Mouse (Mus musculus) hindlimb bud, embryonic 11.5 days (tissue): ENCODE measurements around the gene Eci1.

ENCODE experiments used
- DNase-seq: peaks from one replicate; pipeline ENCODE4 v3.0.0-alpha.2; 2012; ENCODE audit warnings: low read depth, low spot score; ENCODE audit errors: extremely low spot score

The Eci1 gene

DNA sequence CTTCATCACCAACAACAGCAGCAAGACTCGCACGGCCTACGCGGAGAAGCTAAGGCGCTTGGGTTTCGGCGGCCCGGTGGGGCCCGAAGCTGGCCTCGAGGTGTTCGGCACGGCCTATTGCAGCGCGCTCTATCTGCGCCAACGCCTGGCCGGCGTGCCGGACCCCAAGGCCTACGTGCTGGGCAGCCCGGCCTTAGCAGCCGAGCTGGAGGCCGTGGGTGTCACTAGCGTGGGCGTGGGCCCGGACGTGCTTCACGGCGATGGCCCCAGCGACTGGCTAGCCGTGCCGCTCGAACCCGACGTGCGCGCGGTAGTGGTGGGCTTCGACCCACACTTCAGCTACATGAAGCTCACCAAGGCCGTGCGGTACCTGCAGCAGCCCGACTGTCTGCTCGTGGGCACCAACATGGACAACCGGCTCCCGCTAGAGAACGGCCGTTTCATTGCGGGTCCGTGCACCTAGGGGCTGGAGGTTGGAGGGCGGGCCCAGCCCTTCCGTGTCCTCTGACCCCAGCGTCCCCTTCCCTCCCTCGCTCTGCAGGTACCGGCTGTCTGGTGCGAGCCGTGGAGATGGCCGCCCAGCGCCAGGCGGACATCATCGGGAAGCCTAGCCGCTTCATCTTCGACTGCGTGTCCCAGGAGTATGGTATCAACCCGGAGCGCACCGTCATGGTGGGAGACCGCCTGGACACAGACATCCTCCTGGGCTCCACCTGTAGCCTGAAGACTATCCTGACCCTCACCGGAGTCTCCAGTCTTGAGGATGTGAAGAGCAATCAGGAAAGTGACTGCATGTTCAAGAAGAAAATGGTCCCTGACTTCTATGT, 44.5 kb downstream of the Eci1 start:
- no peak for DNase-seq

DNA sequence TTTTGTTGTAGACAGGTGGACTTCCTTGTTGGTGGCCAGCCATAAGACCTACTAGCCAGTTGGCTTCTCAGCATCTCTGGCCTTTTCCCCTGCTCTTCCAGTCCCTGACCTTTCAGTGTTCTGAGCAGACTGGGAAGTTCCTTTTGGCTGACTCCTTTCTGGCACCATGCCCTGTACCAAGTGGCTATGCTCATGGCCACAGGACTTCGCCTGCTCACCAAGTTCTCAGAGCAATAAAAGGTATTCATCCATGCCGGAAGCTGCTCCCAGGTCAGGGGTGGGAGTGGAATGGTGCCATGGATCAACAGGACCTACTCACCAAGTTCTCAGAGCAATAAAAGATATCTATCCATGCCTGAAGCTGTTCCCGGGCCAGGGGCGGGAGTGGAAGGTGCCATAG, 46.1 kb downstream of the Eci1 start:
- no peak for DNase-seq

DNA sequence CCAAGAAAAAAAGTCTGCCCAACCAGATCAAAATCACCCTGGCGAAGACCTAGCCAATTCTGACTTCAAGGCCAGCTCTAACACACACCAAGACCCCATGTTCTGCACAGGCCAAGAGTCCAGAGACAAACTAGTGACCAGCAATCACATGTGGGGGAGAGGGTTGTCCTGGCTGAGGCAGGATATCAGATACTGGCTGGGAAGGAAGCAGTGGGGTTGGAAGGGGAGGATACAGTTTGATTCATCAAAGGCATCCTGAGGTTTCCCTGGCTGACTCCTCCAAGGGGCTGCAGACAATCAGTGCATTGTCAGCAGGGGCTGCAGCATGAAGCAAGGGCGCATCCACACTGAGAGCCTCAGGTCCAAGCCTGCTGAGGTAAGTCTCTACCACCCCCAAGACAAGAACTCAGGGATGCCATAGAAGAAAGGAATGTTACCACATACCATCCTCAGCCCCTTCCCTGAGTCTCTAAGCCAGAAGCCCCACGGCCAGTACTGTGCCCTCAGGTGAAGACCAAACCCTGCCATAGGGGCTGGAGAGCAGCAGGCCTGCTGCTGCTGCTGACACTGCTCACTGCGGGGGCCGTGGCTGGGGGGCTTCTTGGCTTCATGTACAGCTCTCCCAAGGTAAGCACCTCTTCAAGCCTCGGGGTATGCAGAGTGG, 47.3 kb downstream of the Eci1 start, which contains the start of gene Bricd5:
TSS of gene Bricd5 (plus strand) at position 273 of the 664 bp plus-strand sequence.
- DNase-seq = no peak

DNA sequence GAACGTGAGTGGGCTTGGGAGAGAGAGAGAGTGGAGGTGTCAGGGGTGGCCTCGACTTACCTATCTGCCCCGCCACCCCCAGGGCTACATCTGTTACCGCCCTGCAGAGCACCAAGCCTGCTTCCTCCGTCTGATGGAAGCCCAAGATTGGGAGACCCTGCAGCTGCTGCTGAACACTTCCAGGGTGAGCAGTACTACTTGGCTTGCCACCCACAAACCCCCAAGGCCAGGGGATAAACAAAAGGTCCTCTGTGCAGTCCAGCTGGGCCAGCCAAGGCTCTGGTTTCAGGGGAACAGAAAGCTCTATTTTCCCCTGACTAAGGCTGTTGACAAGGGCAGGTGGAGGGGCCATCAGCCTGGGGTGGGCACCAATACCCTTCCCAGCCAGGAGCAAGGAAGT, 48.1 kb downstream of the Eci1 start:
- DNase-seq = no peak

DNA sequence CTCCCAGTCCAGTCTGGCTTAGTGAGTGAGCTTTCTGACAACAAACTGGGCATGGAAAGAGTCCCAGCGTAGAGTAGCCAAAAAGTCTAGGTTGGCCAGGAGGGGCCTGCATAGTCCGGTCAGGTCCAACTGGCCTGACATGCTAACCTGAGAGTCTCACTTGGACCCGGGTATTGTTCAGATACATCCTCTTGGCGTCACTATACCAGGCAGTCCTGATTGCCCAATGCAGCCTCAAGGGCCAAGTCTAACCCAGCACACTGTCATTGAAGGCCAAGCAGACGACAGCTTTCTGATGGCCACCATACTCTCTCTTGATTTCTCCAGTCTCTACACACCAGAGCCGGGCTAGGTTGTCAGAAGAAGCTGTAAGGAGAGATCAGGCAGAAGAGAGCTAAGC, 49.1 kb downstream of the Eci1 start:
- DNase-seq = no peak

DNA sequence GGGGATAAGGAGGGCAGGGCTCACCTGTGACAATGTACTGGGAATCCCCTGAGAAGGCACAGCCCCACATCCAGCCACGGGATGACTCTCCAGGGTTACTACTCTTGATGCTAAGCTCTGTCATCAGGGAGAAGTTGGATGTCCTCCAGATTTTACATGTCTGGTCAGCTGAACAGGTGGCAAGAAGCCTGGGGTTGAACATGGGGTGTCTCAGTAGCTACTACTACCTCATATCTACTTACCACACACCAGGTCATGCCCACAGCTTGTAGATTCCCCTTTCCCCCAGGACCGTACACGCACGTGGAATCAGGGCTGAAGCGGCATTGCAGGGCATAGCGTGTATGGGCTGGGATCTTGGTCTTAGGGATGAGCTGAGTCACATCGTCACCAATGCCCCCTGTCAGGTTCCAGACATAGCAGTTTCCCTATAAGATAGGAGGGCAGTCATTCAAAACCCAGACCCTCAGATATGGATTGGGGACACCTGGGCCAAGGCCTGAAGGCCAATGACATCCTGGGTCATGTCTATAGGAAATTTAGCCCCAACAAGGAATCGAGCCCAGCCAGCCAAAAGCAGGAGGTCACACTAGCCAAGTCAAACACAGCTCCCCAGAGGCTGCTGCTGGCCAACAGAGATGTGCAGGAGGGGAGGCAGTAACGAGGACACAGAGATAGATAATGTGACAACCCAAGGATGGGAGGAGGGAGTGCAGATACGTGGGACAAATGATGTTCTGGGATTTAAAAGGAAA, 49.8 kb downstream of the Eci1 start:
- DNase-seq = no peak

DNA sequence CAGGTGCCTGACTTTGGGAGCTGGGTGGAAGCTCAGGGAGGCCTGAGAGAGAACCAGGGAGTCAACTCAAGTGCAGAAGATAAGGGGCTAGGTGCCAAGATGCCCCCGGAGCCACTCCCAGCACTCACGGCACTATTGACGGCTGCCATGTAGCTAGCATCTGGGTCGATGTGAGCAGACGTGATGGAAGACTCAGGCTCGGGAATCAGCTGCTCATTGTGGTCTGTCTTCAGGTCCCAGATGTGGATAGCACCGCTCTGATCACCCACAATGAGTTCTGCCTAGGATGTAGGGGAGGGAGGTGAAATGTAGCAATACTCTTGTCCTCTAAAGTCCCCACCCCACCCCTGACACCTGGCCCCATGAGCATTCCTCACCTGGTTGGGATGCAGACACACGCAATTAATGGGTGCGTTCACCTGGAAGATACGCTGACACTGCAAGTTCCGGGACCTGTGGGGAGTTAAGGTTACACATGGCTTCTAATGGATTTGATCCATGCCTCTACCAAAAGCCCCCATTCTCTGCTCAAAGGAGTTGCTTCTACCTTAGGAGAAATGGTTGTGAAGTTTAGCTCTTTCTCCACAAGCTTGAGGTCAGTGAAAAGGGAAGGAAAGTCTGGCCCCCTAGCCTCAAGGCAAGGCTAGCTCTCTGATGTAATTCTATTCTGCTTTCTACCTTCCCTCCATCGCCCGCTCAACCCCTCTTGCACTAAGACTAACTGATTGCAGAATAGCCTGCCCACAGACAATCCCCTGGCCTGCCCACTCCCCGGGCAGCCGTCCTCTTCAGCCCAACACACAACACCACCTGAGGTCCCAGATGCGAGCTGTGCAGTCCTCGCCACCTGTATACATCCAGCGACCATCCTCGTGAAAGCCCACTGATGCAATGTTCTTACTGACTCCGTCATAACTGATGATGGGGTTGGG, 50.9 kb downstream of the Eci1 start:
- DNase-seq = no peak

DNA sequence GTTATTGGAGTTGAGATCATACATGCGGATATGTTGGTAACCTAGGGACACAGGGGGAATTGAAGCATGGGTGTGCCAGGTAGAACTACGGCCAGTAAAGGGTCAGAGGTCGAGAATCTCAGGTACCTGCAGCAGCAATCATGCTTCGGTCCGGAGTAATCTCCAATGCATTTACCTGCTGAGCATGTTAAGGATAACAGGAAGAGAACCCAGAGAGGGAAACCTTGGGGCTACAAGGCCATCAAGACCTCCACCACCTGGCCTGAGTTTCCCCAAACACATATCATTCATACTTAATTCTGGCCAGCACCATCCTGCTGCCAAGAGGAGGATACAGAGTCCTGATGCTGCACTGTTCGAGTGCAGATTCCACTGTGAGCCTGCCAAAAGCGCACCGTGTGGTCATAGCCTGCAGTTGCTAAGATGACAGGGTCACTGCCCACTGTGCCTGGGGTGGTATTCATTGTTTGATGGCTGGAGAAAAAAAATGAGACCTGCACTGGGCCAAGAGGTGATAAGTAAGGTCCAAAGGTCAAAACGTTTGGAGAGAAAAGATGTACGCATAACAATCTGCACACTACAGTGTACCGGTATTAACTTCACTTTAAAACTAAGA, 51.7 kb downstream of the Eci1 start:
- no peak for DNase-seq

DNA sequence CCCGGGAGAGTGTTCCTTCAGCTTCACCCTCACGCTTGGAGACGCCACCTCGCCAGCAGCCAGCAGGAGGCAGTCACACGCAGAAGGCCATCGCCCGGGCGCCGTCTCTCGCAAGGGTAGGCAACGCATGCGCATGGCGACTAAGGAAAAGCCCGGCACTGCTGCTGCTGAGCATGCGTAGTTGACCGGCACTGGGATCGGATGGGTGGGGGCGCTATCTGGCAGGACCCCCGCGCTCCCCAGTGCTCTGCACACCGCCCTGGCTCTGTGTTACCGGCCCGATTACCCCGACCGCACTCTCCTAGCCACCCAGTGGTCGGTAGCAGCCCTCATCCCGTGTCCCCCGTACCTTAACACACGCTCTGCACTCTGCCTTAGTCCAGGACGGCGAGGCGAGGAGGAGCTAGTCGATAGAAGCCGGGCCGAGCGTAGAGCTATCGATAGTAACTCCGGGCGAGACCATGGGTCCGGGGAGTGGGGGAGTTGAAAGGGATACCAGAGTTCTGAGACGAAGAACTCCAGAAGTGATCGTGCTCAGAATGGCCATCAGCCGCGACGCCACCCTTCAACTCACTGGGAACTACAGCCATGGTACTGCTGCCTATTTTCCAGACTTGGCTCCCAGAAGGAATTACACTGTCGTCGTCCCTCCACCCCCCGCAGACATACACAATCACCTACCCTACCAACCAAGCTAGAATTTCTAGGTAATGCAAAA, 52.4 kb downstream of the Eci1 start, which contains the start of gene Mlst8:
TSS of gene Mlst8 (minus strand) at position 416 of the 718 bp plus-strand sequence.
- DNase-seq = peak; percentile 94

DNA sequence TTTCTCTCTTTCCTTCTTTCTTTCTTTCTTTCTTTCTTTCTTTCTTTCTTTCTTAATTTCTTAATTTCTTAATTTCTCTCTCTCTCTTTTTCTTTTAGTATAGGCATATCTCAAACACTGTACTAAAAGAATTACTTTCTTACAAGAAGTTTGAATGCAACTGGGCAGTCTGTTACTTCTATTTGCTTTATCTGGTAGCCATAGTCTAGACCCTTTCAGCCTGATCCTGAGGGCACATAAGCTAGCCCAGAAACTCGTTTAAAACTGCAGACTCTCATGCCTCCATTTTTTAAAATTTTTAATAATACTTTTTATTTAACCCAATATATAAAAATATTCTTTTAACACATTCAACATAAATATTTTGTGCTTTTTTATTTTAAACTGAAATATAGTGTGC, 53.0 kb downstream of the Eci1 start:
- no peak for DNase-seq

DNA sequence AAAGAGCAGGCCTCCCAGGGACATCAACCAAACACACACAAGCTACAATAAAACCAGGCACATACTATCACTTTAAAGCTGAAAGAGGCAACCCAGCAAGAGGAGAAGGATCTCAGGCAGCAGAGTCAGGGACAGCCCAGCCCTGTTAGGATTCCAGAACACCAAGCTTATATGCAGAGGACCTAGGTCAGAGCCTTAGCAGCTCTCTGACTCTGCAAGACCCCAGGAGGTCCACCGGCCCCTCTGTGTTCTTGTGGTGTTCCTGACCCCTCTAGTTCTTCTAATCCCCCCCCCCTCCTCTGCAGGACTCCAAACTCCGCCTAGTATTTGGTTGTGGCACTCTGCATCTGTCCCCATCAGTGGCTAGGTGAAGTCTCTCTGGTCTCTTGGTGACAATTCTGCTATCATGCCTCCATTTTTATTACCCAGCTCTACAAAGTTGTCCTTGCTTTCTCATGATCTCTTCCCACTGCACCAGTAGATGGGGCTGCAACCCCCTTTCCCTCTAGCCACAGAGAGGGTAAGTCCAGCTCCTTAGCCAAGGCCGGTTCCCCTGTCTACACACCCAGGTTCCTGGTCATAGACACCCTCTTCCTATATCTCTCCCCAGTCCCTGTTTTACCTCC, 53.9 kb downstream of the Eci1 start:
- DNase-seq = no peak

DNA sequence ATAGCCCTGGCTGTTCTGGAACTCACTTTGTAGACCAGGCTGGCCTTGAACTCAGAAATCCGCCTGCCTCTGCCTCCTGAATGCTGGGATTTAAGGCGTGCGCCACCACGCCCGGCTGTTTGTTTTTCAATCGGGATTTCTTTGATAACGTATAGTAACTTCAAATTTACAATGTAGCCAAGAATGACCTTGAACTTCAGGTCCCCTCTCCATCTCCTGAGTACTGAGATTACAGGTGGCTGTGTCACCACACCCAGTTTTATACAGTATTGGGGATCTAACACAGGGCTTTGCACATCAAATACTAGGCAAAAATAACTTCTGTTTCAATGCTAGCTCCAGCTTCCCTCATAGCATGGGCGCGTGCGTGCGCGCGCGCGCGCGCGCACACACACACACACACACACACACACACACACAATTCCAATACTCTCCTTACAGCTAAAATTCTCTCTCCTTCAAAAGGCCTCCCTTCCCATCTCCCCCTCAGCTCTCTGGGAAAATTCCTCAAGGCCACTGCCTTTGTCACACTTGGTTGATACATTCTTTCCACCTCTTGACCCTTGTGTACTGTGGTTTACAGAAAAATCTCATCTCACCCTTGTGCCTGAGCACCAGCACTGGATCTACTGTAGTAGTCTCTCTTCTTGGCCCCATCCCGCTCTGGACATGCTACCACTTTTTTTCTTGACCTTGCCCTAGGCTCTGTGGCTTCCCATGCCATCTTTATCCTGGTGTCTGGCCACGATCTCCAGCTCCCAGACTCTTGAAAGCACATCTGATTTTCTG, 54.8 kb downstream of the Eci1 start:
- no peak for DNase-seq

DNA sequence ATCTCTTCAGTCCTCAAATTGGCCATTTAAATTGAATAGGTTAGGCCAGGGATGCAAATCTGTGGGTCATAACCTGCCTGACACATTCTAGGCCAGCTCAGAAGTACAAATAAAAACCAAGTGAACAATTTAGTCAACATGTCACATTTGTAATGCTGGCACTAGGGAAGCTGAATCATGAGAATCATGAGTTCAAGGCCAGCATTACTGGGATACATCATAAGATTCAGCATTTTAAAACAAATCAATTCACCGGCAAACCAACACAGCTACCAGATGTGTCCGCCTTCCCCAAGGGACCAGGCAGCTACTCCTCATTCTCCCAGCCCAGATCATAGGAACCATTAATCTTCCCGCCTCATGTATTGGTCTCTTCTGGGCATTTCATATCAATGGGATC, 57.1 kb downstream of the Eci1 start:
- no peak for DNase-seq

DNA sequence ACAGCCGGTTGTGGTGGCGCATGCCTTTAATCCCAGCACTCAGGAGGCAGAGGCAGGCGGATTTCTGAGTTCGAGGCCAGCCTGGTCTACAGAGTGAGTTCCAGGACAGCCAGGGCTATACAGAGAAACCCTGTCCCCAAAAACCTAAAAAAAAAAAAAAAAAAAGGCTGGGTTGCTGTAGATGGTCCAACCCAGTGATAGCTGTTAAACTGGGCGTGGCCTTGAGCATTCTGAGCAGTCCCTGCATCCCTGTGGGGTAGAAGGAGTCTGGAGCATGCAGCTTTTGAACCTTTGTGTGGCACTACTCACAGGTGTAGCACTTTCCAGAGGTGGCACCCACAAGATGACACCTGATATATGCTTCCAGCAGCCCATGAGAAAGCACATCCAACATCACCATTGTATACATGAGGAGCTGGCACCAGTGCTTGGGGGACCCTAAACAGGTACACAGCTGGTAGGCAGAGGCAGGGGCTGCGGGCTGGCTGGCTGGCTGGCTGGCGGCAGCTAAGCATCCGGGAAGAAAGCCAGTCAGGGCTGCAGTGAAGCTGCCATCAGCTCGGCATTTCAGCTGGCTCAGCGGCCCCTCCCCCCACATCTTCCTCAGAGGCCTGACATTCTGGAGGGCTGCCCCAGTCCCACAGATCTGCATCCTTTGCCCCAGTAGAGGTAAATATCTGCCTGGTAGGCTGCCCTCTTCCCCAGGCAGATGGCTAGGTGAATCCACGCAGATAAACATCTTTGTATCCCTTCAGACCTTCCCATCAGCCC, 58.8 kb downstream of the Eci1 start:
- DNase-seq = no peak

DNA sequence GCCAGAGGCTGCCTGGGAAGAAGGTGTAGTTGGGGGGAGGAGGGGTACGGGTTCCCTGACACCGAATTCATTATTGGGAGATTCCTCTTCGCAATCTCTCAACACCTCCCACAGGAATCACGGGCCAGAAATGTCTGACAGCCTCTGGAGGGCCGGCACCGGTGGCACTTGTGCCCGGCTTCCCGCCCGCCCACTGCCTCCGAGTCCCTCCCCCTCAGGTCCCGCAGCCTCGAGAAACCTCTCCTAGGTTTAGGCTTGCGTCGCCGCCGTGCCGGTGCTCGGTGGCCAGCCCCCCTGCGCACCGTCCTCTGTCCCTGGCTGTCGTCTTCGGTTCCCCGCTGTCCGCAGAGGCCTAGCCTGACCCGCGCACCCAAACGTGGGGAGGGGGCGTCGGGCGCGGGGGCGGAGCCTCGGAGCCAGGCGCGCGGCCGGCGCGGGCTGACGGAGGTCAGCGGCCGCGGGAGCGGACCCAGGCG, 61.8 kb downstream of the Eci1 start, which contains the start of gene Caskin1:
TSS of gene Caskin1 (plus strand) at position 416 of the 476 bp plus-strand sequence.
- DNase-seq = no peak

DNA sequence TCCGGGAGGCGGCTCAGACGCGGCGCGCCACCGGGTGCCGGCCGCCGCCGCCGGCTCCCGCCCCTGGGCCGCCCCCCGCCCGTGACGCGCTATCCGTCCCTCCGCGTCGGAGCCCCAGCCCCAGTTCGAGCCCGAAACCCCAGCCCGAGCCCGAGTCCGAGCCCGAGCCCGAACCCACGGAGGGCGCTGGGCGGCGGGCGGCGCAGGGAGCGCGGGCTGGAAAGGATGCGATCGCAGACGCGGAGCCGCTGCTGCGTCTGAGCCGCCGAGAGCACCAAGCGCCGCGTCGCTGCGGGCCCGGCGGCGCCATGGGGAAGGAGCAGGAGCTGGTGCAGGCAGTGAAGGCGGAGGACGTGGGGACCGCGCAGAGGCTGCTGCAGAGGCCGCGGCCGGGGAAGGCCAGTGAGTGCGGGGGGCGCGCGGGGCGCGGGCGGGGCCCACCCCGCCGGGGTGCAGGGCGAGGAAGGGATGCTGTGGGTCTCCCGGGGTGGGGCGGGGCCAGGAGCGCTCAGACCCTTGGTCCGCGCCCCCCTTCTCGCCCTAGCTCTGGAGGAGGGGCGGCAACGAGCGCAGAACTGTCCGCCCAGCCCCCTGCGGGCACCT, 62.3 kb downstream of the Eci1 start:
- DNase-seq = no peak
